Mouse (Mus musculus) olfactory bulb, adult 2 months (tissue): ENCODE measurements around the gene Sh3pxd2a.

ENCODE experiments used
- CTCF ChIP-seq: fragments of 200-500 bp; IDR thresholded peaks from 2 replicates; pipeline ENCODE4 v1.5.1; 2012; ENCODE audit warnings: low read depth, mild to moderate bottlenecking, low read length, moderate library complexity; ENCODE audit not compliant: insufficient read depth
- POLR2A ChIP-seq: fragments of 200-500 bp; IDR thresholded peaks from 2 replicates; pipeline ENCODE4 v1.6.1; 2012; ENCODE audit warnings: mild to moderate bottlenecking, low read depth, low read length, moderate library complexity; ENCODE audit not compliant: insufficient read depth

GRCm38 (mm10) chr19:47269729-47270128 is 194.5 kb downstream of the Sh3pxd2a start:
- TF ChIP-seq CTCF (no peak; the same call in 1 of the 2 replicates), POLR2A (no peak)
